26 mouse cellular contexts compared by ENCODE assay signal in the genomic region with DNA sequence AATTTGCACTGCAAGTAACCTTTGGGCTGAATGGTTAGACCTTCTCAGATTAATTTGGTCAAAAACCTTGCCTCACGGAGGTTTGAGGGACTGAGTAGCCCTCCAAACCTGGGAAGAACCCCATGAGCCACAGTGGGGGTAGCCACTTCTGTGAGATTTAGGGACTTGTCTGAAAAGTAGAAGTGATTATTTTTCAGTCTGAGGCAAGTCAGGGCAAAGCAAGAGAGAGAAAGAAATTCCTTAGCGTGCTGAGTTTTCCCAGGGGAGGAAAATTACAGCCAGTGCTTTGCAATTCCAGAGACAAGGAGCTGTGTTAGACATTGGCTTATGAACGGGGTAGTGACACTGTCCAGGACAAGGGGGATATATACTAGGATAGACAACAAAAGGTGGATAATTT.
DNase-seq lines count a peak whose midpoint lies in the region; ATAC-seq lines count a peak whose summit lies in the region.
"Had no signal": no experiment of that assay in that cellular context is flagged by ENCODE, and none has a peak within 500 bp of the region (broad histone marks: within the 10 kb centered on the region; RNA-seq: fewer than 3 reads in every experiment).

No protein-coding gene starts in this region.

- H3K27me3 ChIP-seq in midbrain, embryonic 10.5 days (ENCODE audit: low read depth, poor library complexity, severe bottlenecking), result no peaks in the 10 kb centered on the region
- H3K27me3 ChIP-seq: embryonic facial prominence, embryonic 13.5 days; forebrain, embryonic 13.5 days; heart, embryonic 12.5 days; heart, embryonic 15.5 days had no signal

- peak; percentile 90 for DNase-seq in heart, adult 11 months
- DNase-seq in heart, postnatal 25 days (ENCODE audit: low spot score), result no peak
- DNase-seq in 3T3-L1 (ENCODE audit: low read depth, low spot score) (peak; percentile 2), adipocyte (ENCODE audit: low spot score) (peak; percentile 6)
- DNase-seq in midbrain, embryonic 10.5 days (ENCODE audit: low spot score), result no peak
- DNase-seq: adrenal gland, adult 2 months; adrenal gland, postnatal 14 days; cerebellum, adult 11 months; cerebellum, adult 2 months; cerebellum, adult 9-11 months; cerebellum, postnatal 25 days; gastrocnemius, postnatal 10 days; gastrocnemius, postnatal 36 days; heart, postnatal 14 days; kidney, adult 18-20 months had no signal

- no peaks in the 10 kb centered on the region for H3K4me1 ChIP-seq in midbrain, embryonic 10.5 days
- H3K4me1 ChIP-seq: forebrain, embryonic 10.5 days; forebrain, embryonic 13.5 days had no signal

- no peaks in the 10 kb centered on the region for H3K36me3 ChIP-seq in midbrain, embryonic 10.5 days
- H3K36me3 ChIP-seq: embryonic facial prominence, embryonic 13.5 days; forebrain, embryonic 10.5 days; heart, embryonic 12.5 days; heart, embryonic 15.5 days had no signal

- H3K4me3 ChIP-seq in midbrain, embryonic 10.5 days, result no peak overlapping the region
- H3K4me3 ChIP-seq: embryonic facial prominence, embryonic 13.5 days; forebrain, embryonic 10.5 days; forebrain, embryonic 13.5 days; heart, embryonic 12.5 days; heart, embryonic 15.5 days had no signal

- no peak for ATAC-seq in activated CD4-positive, CD25-positive, alpha-beta regulatory T cell, adult 4 months
- ATAC-seq: forebrain, embryonic 13.5 days; forebrain, embryonic 16.5 days; hindbrain, postnatal 0 days; inflammation-experienced regulatory T-cells, adult 6 months; intestine, embryonic 16.5 days had no signal

- intact Hi-C loops in heart, postnatal 25 days (cut with DNase I), result no loop called here

- no peaks in the 10 kb centered on the region for H3K9me3 ChIP-seq in midbrain, embryonic 10.5 days (replicated peaks)
- H3K9me3 ChIP-seq: embryonic facial prominence, embryonic 13.5 days; forebrain, embryonic 10.5 days; forebrain, embryonic 13.5 days; heart, embryonic 12.5 days; heart, embryonic 15.5 days had no signal

- no peak overlapping the region for H3K27ac ChIP-seq in midbrain, embryonic 10.5 days (replicated peaks)
- H3K27ac ChIP-seq: embryonic facial prominence, embryonic 13.5 days; forebrain, embryonic 10.5 days; forebrain, embryonic 13.5 days; heart, embryonic 15.5 days; hindbrain, embryonic 14.5 days; hindbrain, postnatal 0 days had no signal

- 77% methylated on average over 3 of the region's 3 CpGs for WGBS in midbrain, embryonic 10.5 days

Comparison
In these comparisons a context has a peak if more than half of its experiments do, and no peak if none do; other contexts are left out.
1. DNase-seq: peak in heart, adult 11 months (single experiment), 3T3-L1 (single experiment) and adipocyte (single experiment); none in heart, postnatal 25 days (single experiment) and midbrain, embryonic 10.5 days (single experiment).